Mouse (Mus musculus): Measurements from ENCODE around the gene 9130230L23Rik.
A peak's percentile ranks its signal among the peaks of the same experiment; 100 is the strongest.
"Not testable (repeated sequence)": the region's sequence is repeated elsewhere in the genome, so short reads cannot be mapped to it uniquely, and the experiment has no call there.

The 9130230L23Rik gene

GRCm38 (mm10) chr5:66005041-66005678 lies 1.1 kb upstream of the 9130230L23Rik start:
- DNase-seq (ENCODE audit: low read depth, low spot score), result peak; percentile 17

DNA sequence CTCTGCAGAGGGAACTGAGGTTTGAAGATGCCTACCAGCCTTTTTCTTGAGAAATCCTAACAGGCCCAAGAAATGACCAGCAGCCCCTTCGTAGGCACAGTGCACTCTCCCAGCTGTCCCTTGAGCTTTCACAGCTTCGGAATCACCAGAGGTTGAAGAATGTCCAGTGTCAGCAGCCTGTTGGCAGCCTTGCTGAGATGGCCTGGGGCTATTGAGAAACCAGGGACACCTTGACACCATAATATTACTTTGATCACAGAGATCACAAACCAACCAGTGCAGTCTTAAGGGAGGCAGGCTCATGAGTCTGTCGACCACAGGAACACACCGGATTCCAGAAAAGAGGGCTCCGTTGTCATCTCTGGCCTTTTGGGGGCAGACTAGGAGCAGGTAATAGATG lies 2.9 kb downstream of the 9130230L23Rik start:
- DNase-seq (ENCODE audit: low read depth, low spot score), result no peak

GRCm38 (mm10) chr5:66000567-66001125 lies 3.4 kb downstream of the 9130230L23Rik start:
- DNase-seq (ENCODE audit: low read depth, low spot score), result peak; percentile 12

- no peak for DNase-seq (ENCODE audit: low read depth, low spot score)
Observed at GRCm38 (mm10) chr5:66000074-66000473, 4.0 kb downstream of the 9130230L23Rik start.

GRCm38 (mm10) chr5:65999106-65999505 lies 5.0 kb downstream of the 9130230L23Rik start:
- DNase-seq (ENCODE audit: low read depth, low spot score), result no peak

GRCm38 (mm10) chr5:65997813-65998212 lies 6.3 kb downstream of the 9130230L23Rik start:
- DNase-seq (ENCODE audit: low read depth, low spot score), result no peak

DNA sequence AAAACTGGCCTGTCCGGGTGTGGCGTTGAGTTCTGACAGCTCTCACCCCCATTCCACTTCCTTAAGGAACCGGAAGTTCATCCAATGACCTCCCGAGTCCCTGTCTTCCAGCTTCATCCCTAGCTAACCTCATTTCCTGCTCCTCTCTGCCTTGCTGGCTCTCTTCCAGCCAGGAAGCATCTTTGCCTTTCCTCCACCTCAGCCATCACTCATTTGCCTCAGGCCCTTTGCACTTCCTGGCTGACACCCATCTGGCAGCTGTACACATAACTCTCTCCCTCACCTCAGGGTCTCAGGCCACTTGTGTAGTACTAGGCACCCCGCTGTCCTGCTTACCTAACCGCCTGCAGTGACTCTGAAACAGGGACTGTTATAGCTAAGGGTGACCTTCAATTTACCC lies 9.4 kb downstream of the 9130230L23Rik start:
- no peak for DNase-seq (ENCODE audit: low read depth, low spot score)

- peak; percentile 57 for DNase-seq (ENCODE audit: low read depth, low spot score)
Observed at GRCm38 (mm10) chr5:65991191-65991590, 12.9 kb downstream of the 9130230L23Rik start.

DNA sequence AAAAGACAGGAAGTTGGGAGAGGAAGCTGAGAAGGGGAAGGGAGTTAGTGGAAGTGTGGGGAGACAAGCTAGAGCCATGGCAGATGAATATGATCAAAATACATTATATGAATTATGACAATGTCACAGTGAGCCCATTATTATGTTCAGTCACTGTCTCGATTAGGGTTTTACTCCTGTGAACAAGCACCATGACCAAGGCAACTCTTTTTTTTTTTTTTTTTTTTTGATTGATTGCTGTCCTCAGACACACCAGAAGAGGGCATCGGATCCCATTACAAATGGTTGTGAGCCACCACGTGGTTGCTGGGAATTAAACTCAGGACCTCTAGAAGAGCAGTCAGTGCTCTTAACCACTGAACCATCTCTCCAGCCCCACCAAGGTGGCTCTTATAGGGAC lies 17.1 kb downstream of the 9130230L23Rik start:
- not testable (repeated sequence) for DNase-seq (ENCODE audit: low read depth, low spot score)

DNA sequence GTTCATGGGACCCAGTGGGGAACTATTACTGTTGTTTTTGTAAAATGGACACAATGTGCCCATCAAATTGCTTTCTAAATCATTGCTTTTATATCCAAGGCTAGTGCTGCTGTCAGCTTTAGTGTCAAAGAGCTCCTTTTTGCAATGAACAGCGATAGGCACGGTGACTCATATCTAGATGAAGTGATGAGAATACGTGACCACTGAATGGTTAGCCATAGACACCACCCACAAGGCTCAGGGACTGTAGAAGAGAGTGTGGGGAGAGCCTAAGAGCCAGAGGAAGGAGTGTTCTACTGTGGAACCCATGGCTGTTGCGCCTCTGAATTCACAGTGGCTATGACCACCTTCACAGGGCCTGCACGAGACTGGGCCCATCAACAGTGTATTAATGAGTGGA lies 17.7 kb downstream of the 9130230L23Rik start:
- no peak for DNase-seq (ENCODE audit: low read depth, low spot score)

- DNase-seq (ENCODE audit: low read depth, low spot score), result no peak
Observed at GRCm38 (mm10) chr5:65975731-65976130, 28.4 kb downstream of the 9130230L23Rik start.

DNA sequence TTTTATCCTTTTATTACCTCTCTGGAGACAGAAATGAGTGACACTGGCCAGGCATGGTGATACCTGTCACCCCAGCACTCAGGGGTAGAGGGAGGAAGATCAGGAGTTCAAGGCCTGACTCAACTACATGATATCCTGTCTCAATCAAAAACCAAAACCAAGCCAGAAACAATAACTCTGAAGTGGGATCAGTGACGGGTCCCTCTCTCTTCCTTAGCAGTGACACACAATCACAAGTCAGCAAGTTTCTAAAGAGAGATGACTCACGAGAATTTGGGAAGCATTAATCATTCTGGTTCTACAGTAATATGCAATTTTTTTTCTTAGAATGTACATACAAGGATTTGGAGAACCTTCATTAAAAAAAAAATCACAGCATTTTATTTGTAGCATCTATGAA lies 30.9 kb downstream of the 9130230L23Rik start:
- DNase-seq (ENCODE audit: low read depth, low spot score), result no peak

DNA sequence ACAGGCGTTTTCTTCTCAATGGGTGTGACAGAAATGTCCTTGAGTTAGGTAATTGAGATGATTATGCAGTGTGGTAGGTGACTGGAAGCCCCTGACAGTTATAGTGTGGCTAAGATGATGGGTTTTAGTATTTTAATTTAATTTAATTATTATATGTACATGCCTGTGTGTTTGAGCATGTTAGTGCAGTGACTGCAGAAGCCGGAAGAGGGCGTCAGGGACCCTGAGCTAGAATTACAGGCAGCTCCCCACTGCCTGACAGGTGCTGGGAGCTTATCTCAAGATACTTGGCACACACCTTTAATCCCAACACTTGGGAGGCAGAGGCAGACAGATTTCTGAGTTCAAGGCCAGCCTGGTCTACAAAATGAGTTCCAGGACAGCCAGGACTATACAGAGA lies 36.1 kb downstream of the 9130230L23Rik start:
- DNase-seq (ENCODE audit: low read depth, low spot score), result peak; percentile 45

- no peak for DNase-seq (ENCODE audit: low read depth, low spot score)
Observed at GRCm38 (mm10) chr5:65967091-65967490, 37.0 kb downstream of the 9130230L23Rik start.

DNA sequence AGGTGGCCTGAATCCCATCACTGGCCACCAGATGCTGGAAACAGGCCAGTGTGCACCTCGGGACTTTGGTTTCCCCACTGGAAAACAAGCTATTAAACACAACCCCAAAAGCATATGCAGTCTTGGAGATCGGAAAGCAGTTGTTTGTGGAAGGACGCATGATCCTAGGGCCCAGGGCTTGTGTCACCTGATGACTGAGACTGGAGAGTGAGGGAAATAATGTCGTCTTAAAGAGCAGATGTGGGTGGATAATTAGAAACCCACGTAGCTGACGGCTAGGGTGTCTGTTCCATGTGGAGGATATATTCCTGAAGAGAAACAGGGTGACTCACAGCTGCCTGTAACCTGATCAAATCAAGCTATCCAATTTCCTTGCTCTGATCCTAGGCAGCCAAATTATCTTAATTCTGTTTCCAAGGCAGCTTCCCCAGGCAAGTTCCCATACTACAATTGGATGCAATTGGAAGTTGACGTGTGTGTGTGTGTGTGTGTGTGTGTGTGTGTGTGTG lies 38.3 kb downstream of the 9130230L23Rik start:
- no peak for DNase-seq (ENCODE audit: low read depth, low spot score)

DNA sequence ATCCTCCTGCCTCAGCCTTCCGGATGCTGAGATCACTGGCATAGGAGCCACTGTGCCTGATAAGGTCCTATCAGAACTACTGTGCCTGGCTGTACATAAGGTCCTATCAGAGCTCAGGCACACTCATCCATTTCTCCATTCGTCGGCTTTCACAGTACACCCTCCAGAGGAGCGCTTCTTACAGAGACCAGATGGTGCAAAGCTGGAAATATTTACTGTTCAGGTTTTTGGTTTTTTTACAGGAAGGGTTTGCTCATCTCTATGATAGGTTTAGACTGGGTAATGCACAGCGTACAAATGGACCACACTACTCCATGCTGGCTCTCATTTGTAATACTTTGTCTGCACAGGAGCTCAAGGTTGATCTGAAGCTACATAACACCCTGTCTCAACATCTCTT lies 40.8 kb downstream of the 9130230L23Rik start:
- DNase-seq (ENCODE audit: low read depth, low spot score), result no peak

GRCm38 (mm10) chr5:65960597-65960950 lies 43.5 kb downstream of the 9130230L23Rik start:
- DNase-seq (ENCODE audit: low read depth, low spot score), result no peak

GRCm38 (mm10) chr5:65959893-65960596 lies 44.0 kb downstream of the 9130230L23Rik start:
- DNase-seq (ENCODE audit: low read depth, low spot score), result peak; percentile 64

DNA sequence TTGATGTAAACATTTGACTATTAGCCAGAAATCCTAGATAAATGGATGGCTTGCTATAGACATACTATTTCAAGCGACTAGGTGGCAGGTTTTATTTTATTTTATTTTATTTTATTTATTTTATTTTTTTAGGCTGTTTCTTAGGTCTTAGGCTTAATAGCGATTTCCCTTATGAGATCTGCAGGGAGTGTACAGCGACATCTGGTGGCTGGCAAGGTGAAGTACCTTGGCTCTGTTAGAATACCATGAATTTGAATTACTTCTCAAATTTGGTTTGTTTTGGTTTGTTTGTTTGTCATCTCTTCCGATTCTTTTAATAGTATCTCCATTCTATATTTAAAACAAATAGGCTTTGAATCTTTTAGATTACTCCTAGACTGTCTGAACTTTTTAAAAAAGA lies 45.5 kb downstream of the 9130230L23Rik start:
- DNase-seq (ENCODE audit: low read depth, low spot score), result peak; percentile 69

GRCm38 (mm10) chr5:65956144-65957008 lies 47.7 kb downstream of the 9130230L23Rik start:
- DNase-seq (ENCODE audit: low read depth, low spot score), result peak; percentile 96

- DNase-seq (ENCODE audit: low read depth, low spot score), result peak; percentile 84
Observed at GRCm38 (mm10) chr5:65955343-65956143, 48.5 kb downstream of the 9130230L23Rik start.

All from A20 (cell line).